Mouse (Mus musculus): ENCODE measurements at regions not wholly inside any gene's neighbourhood (a gene's known extent, or its start where the extent isn't known, plus 50 kb on each side); places are given as distances from the start of the nearest gene placed in this dataset.

DNA sequence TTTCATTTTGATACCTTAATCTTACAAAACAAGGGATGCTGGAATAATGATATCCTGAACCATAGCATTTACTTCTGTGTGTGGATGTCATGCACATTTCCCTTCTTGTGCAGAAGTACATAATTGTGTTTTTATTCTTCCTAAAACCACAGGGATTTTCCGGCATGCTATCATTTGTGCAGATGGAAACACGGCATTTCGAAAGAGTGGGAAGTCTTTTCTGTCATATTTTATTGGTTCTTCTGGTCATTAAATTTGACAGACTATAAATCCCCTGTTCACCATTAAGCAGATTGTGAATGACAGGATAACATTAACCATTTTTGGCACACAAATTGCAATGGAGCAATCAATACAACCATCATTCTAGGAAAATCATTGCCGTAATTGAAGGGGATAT, 532.7 kb upstream of the C030005K15Rik start:
- TF ChIP-seq CTCF (IDR thresholded peaks at IDR 0.05; ENCODE audit: low read depth): no peak
- TF ChIP-seq EP300 (IDR thresholded peaks at IDR 0.05; ENCODE audit: low read depth): no peak

Data from liver, postnatal 0 days (tissue).